Mouse (Mus musculus) heart, postnatal 14 days (tissue): ENCODE results near the gene Sos1. TPM values are rescaled to one million over a fixed set of nuclear protein-coding genes. Genes with fewer than 3 reads are reported as not detected.
"Not testable (repeated sequence)": the region's sequence is repeated elsewhere in the genome, so short reads cannot be mapped to it uniquely, and the experiment has no call there.

Experiments
- DNase-seq, 2 experiments: peaks; one replicate each; pipeline ENCODE4 v3.0.0; 2021 to 2022
- intact Hi-C: fragments of 180-260 bp; cut with DNase I; formaldehyde crosslinking; loops from one replicate; pipeline ENCODE4 v1.15.1; 2025
- total RNA-seq, 2 experiments: library from RNA; stranded (reverse); gene quantifications; 2 replicates each; pipeline ENCODE4 v1.2.3; 2021

Sos1 gene
- total RNA-seq, 2 experiments from 2014 or later = 14.1 to 15.6 TPM

- DNase-seq = no peak
- intact Hi-C loops = no loop called here
Measured at GRCm38 (mm10) chr17:80496607-80497170, 16.4 kb upstream of the Sos1 start.

- intact Hi-C loops = no loop called here
- DNase-seq = no peak
Measured at GRCm38 (mm10) chr17:80496185-80496584, 15.9 kb upstream of the Sos1 start.

GRCm38 (mm10) chr17:80493891-80494290, 13.6 kb upstream of the Sos1 start:
- intact Hi-C loops = no loop called here
- DNase-seq = no peak

GRCm38 (mm10) chr17:80492811-80493210, 12.6 kb upstream of the Sos1 start:
- no peak for DNase-seq
- intact Hi-C loops = no loop called here

GRCm38 (mm10) chr17:80492274-80492673, 12.0 kb upstream of the Sos1 start:
- intact Hi-C loops = no loop called here

GRCm38 (mm10) chr17:80490166-80490565, 9.9 kb upstream of the Sos1 start:
- no peak for DNase-seq
- intact Hi-C loops = no loop called here

More at GRCm38 (mm10) chr17:80492274-80492673, 12.0 kb upstream of the Sos1 start:
- no peak for DNase-seq

- no peak for DNase-seq
- intact Hi-C loops = no loop called here
Measured at GRCm38 (mm10) chr17:80488918-80489317, 8.7 kb upstream of the Sos1 start.

- intact Hi-C loops = no loop called here
- no peak for DNase-seq
Measured at GRCm38 (mm10) chr17:80485160-80485559, 4.9 kb upstream of the Sos1 start.

GRCm38 (mm10) chr17:80480855-80481224, 587 bp upstream of the Sos1 start:
- DNase-seq = no peak
- intact Hi-C loops = no loop called here

GRCm38 (mm10) chr17:80479295-80480030, 790 bp downstream of the Sos1 start:
- intact Hi-C loops = no loop called here

GRCm38 (mm10) chr17:80477679-80478078, 2.6 kb downstream of the Sos1 start:
- intact Hi-C loops = no loop called here

More at GRCm38 (mm10) chr17:80479295-80480030, 790 bp downstream of the Sos1 start:
- DNase-seq = peak; percentile 65 to 68

GRCm38 (mm10) chr17:80476496-80476895, 3.8 kb downstream of the Sos1 start:
- DNase-seq = no peak
- intact Hi-C loops = no loop called here

More at GRCm38 (mm10) chr17:80477679-80478078, 2.6 kb downstream of the Sos1 start:
- DNase-seq = no peak

GRCm38 (mm10) chr17:80471056-80471802, 9.0 kb downstream of the Sos1 start:
- intact Hi-C loops = no loop called here

GRCm38 (mm10) chr17:80468417-80468894, 11.8 kb downstream of the Sos1 start:
- DNase-seq, intact Hi-C loops: not testable (repeated sequence)

More at GRCm38 (mm10) chr17:80471056-80471802, 9.0 kb downstream of the Sos1 start:
- peak in 1 of 2 experiments; percentile 7 for DNase-seq

- intact Hi-C loops = no loop called here
- no peak for DNase-seq
Measured at GRCm38 (mm10) chr17:80460258-80460657, 20.0 kb downstream of the Sos1 start.

- intact Hi-C loops = loop anchor here (1.0 kb wide), 1 partner anchor 105 kb away; no protein-coding TSS in a partner anchor
- peak in 1 of 2 experiments; percentile 27 for DNase-seq
Measured at GRCm38 (mm10) chr17:80455648-80456047, 24.6 kb downstream of the Sos1 start.

- intact Hi-C loops = no loop called here
Measured at GRCm38 (mm10) chr17:80450426-80451030, 29.7 kb downstream of the Sos1 start.

GRCm38 (mm10) chr17:80446470-80446869, 33.8 kb downstream of the Sos1 start:
- intact Hi-C loops = no loop called here

More at GRCm38 (mm10) chr17:80450426-80451030, 29.7 kb downstream of the Sos1 start:
- no peak for DNase-seq

GRCm38 (mm10) chr17:80445433-80445832, 34.8 kb downstream of the Sos1 start:
- DNase-seq = no peak
- intact Hi-C loops = no loop called here

More at GRCm38 (mm10) chr17:80446470-80446869, 33.8 kb downstream of the Sos1 start:
- DNase-seq = no peak

- intact Hi-C loops = no loop called here
- DNase-seq = no peak
Measured at GRCm38 (mm10) chr17:80435680-80436079, 44.6 kb downstream of the Sos1 start.
